Mouse (Mus musculus) testis, adult 2 months (tissue): ENCODE data around the gene Strip1. TPM values are rescaled to one million over a fixed set of nuclear protein-coding genes. Genes with fewer than 3 reads are reported as not detected.

Experiments
- H3K27ac ChIP-seq: fragments of 200-500 bp; 2 replicates; pipeline ENCODE4 v1.5.1; 2012; ENCODE audit warnings: low read depth, low read length; ENCODE audit not compliant: control insufficient read depth, insufficient read depth
- H3K27me3 ChIP-seq: fragments of 200-500 bp; 2 replicates; pipeline ENCODE4 v1.6.1; 2012; ENCODE audit warnings: mild to moderate bottlenecking, low read length, moderate library complexity; ENCODE audit not compliant: control insufficient read depth, insufficient read depth
- H3K36me3 ChIP-seq: fragments of 200-500 bp; 2 replicates; pipeline ENCODE4 v1.6.1; 2012; ENCODE audit warnings: mild to moderate bottlenecking, low read length; ENCODE audit not compliant: control insufficient read depth, insufficient read depth
- H3K4me1 ChIP-seq: fragments of 200-500 bp; 2 replicates; pipeline ENCODE4 v1.6.1; 2012; ENCODE audit warnings: low read length; ENCODE audit not compliant: control insufficient read depth, insufficient read depth
- H3K4me3 ChIP-seq: fragments of 200-500 bp; 2 replicates; pipeline ENCODE4 v1.5.1; 2012; ENCODE audit warnings: low read depth, mild to moderate bottlenecking, low read length, moderate library complexity, mixed read lengths; ENCODE audit not compliant: control insufficient read depth
- CTCF ChIP-seq: fragments of 200-500 bp; IDR thresholded peaks from 2 replicates; pipeline ENCODE4 v1.5.1; 2012; ENCODE audit warnings: low read depth, mild to moderate bottlenecking, inconsistent platforms, low read length, moderate library complexity; ENCODE audit not compliant: control insufficient read depth, insufficient read depth, insufficient replicate concordance
- POLR2A ChIP-seq: fragments of 200-500 bp; IDR thresholded peaks from 2 replicates; pipeline ENCODE4 v1.6.1; 2012; ENCODE audit warnings: low read depth, mild to moderate bottlenecking, inconsistent platforms, low read length, moderate library complexity; ENCODE audit not compliant: control insufficient read depth
- polyA plus RNA-seq: library from polyadenylated mRNA; depleted of rRNA; stranded (reverse); fragments of >200 nt; gene quantifications from 2 replicates; pipeline ENCODE4 v1.2.3, GENCODE M21; 2012; rRNA removed

The Strip1 gene
- polyA plus RNA-seq = 19.2 and 21.2 TPM in 2 replicates

GRCm38 (mm10) chr3:107631523-107631958 lies at the start of gene Strip1:
TSS of gene Strip1 (minus strand) at chr3:107631694.
- H3K36me3 ChIP-seq = no peaks in the 10 kb centered on the region; the same call in 1 of the 2 replicates
- H3K27ac ChIP-seq = peak within 1 kb of the TSS; percentile 76
- H3K4me3 ChIP-seq = peak within 1 kb of the TSS; percentile 86
- H3K4me1 ChIP-seq = peaks cover 3% of the 10 kb centered on the region
- H3K27me3 ChIP-seq = no peaks in the 10 kb centered on the region
- TF ChIP-seq POLR2A (peak; percentile 83), CTCF (no peak)

GRCm38 (mm10) chr3:107680790-107681576 lies 49.5 kb upstream of the Strip1 start:
- peak overlapping the region; percentile 8; the same call in 1 of the 2 replicates for H3K27ac ChIP-seq
- H3K4me3 ChIP-seq = no peak overlapping the region
- H3K27me3 ChIP-seq = no peaks in the 10 kb centered on the region
- no peaks in the 10 kb centered on the region for H3K4me1 ChIP-seq
- no peaks in the 10 kb centered on the region for H3K36me3 ChIP-seq
- TF ChIP-seq POLR2A = no peak
- no peak for TF ChIP-seq CTCF

GRCm38 (mm10) chr3:107671509-107671908 lies 40.0 kb upstream of the Strip1 start:
- H3K4me3 ChIP-seq = no peak overlapping the region
- no peaks in the 10 kb centered on the region for H3K4me1 ChIP-seq
- no peaks in the 10 kb centered on the region for H3K27me3 ChIP-seq
- TF ChIP-seq POLR2A (no peak), CTCF (no peak)
- peaks cover 9% of the 10 kb centered on the region for H3K36me3 ChIP-seq
- H3K27ac ChIP-seq = no peak overlapping the region

GRCm38 (mm10) chr3:107670500-107670899 lies 39.0 kb upstream of the Strip1 start:
- H3K4me3 ChIP-seq = no peak overlapping the region
- H3K4me1 ChIP-seq = no peaks in the 10 kb centered on the region
- no peak overlapping the region for H3K27ac ChIP-seq
- TF ChIP-seq POLR2A (no peak), CTCF (no peak)
- H3K27me3 ChIP-seq = no peaks in the 10 kb centered on the region
- peaks cover 9% of the 10 kb centered on the region for H3K36me3 ChIP-seq

GRCm38 (mm10) chr3:107668786-107669185 lies 37.3 kb upstream of the Strip1 start:
- Histone ChIP-seq H3K36me3 (peaks cover 9% of the 10 kb centered on the region), H3K4me1 (no peaks in the 10 kb centered on the region), H3K27me3 (no peaks in the 10 kb centered on the region)

GRCm38 (mm10) chr3:107667426-107667825 lies 35.9 kb upstream of the Strip1 start:
- H3K27me3 ChIP-seq = no peaks in the 10 kb centered on the region
- peaks cover 9% of the 10 kb centered on the region for H3K36me3 ChIP-seq
- H3K4me3 ChIP-seq = no peak overlapping the region
- H3K4me1 ChIP-seq = no peaks in the 10 kb centered on the region
- no peak for TF ChIP-seq CTCF
- TF ChIP-seq POLR2A = no peak
- H3K27ac ChIP-seq = no peak overlapping the region

More at GRCm38 (mm10) chr3:107668786-107669185, 37.3 kb upstream of the Strip1 start:
- no peak overlapping the region for H3K27ac ChIP-seq
- no peak overlapping the region for H3K4me3 ChIP-seq
- no peak for TF ChIP-seq POLR2A
- no peak for TF ChIP-seq CTCF

- peaks cover 8% of the 10 kb centered on the region for H3K36me3 ChIP-seq
- no peak overlapping the region for H3K4me3 ChIP-seq
- H3K27me3 ChIP-seq = no peaks in the 10 kb centered on the region
- no peak overlapping the region for H3K27ac ChIP-seq
- TF ChIP-seq CTCF (no peak), POLR2A (no peak)
- no peaks in the 10 kb centered on the region for H3K4me1 ChIP-seq
Measured at GRCm38 (mm10) chr3:107664641-107665040, 33.1 kb upstream of the Strip1 start.
